Mouse (Mus musculus) stomach, embryonic 16.5 days (tissue): ENCODE measurements around the gene Nup133. TPM values are rescaled to one million over a fixed set of nuclear protein-coding genes. Genes with fewer than 3 reads are reported as not detected.
A peak's percentile ranks its signal among the peaks of the same experiment; 100 is the strongest.

ENCODE experiments used
- ATAC-seq: fragments of 200-750 bp; cut with Nextera tagmentation; 2 replicates; pipeline ENCODE4 v1.8.0; 2017; ENCODE audit warnings: moderate number of reproducible peaks, moderate TSS enrichment; ENCODE audit not compliant: insufficient read depth, low FRiP score
- H3K27ac ChIP-seq: fragments of 300-500 bp; sonication (generic); 2 replicates; pipeline ENCODE4 v1.5.1; 2014; ENCODE audit warnings: low read length
- H3K27me3 ChIP-seq: fragments of 300-500 bp; sonication (generic); 2 replicates; pipeline ENCODE4 v1.6.1; 2014; ENCODE audit warnings: low read length, control low read depth, mixed read lengths; ENCODE audit not compliant: control insufficient read depth, insufficient read depth
- H3K36me3 ChIP-seq: fragments of 300-500 bp; sonication (generic); 2 replicates; pipeline ENCODE4 v1.6.1; 2014; ENCODE audit warnings: low read length; ENCODE audit not compliant: control insufficient read depth, insufficient read depth
- H3K4me1 ChIP-seq: fragments of 300-500 bp; sonication (generic); 2 replicates; pipeline ENCODE4 v1.6.1; 2014; ENCODE audit warnings: low read length, control low read depth, mixed read lengths; ENCODE audit not compliant: control insufficient read depth, insufficient read depth
- H3K4me2 ChIP-seq: fragments of 300-500 bp; sonication (generic); 2 replicates; pipeline ENCODE4 v1.6.1; 2014; ENCODE audit warnings: low read depth, low read length, mixed read lengths
- H3K4me3 ChIP-seq: fragments of 300-500 bp; sonication (generic); replicated peaks from 2 replicates; pipeline ENCODE4 v1.5.1; 2014; ENCODE audit warnings: mild to moderate bottlenecking, low read length
- H3K9ac ChIP-seq: fragments of 300-500 bp; sonication (generic); 2 replicates; pipeline ENCODE4 v1.6.1; 2014; ENCODE audit warnings: low read length
- H3K9me3 ChIP-seq: fragments of 300-500 bp; sonication (generic); replicated peaks from 2 replicates; pipeline ENCODE4 v1.6.1; 2016; ENCODE audit warnings: low read length, control low read depth; ENCODE audit not compliant: control insufficient read depth
- WGBS: fragments of 180-500 bp; shearing (Covaris S2); extraction: QIAGEN DNeasy Blood & Tissue Kit; methylation state at CpG from one replicate; pipeline ENCODE4 v1.1.7; 2014; 5-methylcytosine and 5-hydroxymethylcytosine counted together
- polyA plus RNA-seq: library from polyadenylated mRNA; unstranded; fragments of >200 nt; fragmentation: Nextera tagmentation; extraction: Ambion mirVana; gene quantifications from 2 replicates; pipeline ENCODE4 v1.2.1, GENCODE M21; 2015

Gene Nup133
- polyA plus RNA-seq, 1 experiment from 2014 or later: 28.3 TPM

- WGBS: 91% methylated on average over 3 of the region's 3 CpGs
- Histone ChIP-seq H3K9ac (no peak overlapping the region), H3K27ac (no peak overlapping the region), H3K4me3 (no peak overlapping the region), H3K4me2 (no peak overlapping the region), H3K9me3 (no peaks in the 10 kb centered on the region), H3K27me3 (no peaks in the 10 kb centered on the region), H3K36me3 (peaks cover 30% of the 10 kb centered on the region), H3K4me1 (no peaks in the 10 kb centered on the region)
- no peak for ATAC-seq
Observed at GRCm38 (mm10) chr8:123925671-123926070, 23.4 kb downstream of the Nup133 start.

GRCm38 (mm10) chr8:123924719-123925118, 24.3 kb downstream of the Nup133 start:
- peaks cover 25% of the 10 kb centered on the region for H3K36me3 ChIP-seq
- H3K9me3 ChIP-seq: no peaks in the 10 kb centered on the region

GRCm38 (mm10) chr8:123914635-123915034, 34.4 kb downstream of the Nup133 start:
- Histone ChIP-seq H3K27ac (no peak overlapping the region), H3K9ac (no peak overlapping the region), H3K4me2 (no peak overlapping the region), H3K4me3 (no peak overlapping the region), H3K9me3 (no peaks in the 10 kb centered on the region), H3K36me3 (no peaks in the 10 kb centered on the region; the same call in none of the 2 replicates), H3K4me1 (no peaks in the 10 kb centered on the region), H3K27me3 (no peaks in the 10 kb centered on the region)
- ATAC-seq: no peak
- 92% methylated on average over 3 of the region's 3 CpGs for WGBS

More at GRCm38 (mm10) chr8:123924719-123925118, 24.3 kb downstream of the Nup133 start:
- ATAC-seq: peak; percentile 77
- H3K4me3 ChIP-seq: no peak overlapping the region
- H3K9ac ChIP-seq: no peak overlapping the region
- 7% methylated on average over 2 of the region's 2 CpGs for WGBS
- no peaks in the 10 kb centered on the region for H3K27me3 ChIP-seq
- H3K4me2 ChIP-seq: no peak overlapping the region
- no peaks in the 10 kb centered on the region for H3K4me1 ChIP-seq
- no peak overlapping the region for H3K27ac ChIP-seq

- no peaks in the 10 kb centered on the region for H3K27me3 ChIP-seq
- 93% methylated on average over 4 of the region's 4 CpGs for WGBS
- H3K4me2 ChIP-seq: no peak overlapping the region
- no peaks in the 10 kb centered on the region for H3K9me3 ChIP-seq
- H3K9ac ChIP-seq: no peak overlapping the region
- H3K4me3 ChIP-seq: no peak overlapping the region
- ATAC-seq: no peak
- no peak overlapping the region for H3K27ac ChIP-seq
- H3K36me3 ChIP-seq: no peaks in the 10 kb centered on the region; the same call in none of the 2 replicates
- no peaks in the 10 kb centered on the region for H3K4me1 ChIP-seq
Observed at GRCm38 (mm10) chr8:123912265-123912664, 36.8 kb downstream of the Nup133 start.

GRCm38 (mm10) chr8:123907604-123908003, 41.5 kb downstream of the Nup133 start:
- Histone ChIP-seq H3K4me3 (no peak overlapping the region), H3K27ac (no peak overlapping the region), H3K27me3 (no peaks in the 10 kb centered on the region), H3K4me1 (no peaks in the 10 kb centered on the region), H3K4me2 (no peak overlapping the region), H3K36me3 (peaks cover 11% of the 10 kb centered on the region), H3K9me3 (no peaks in the 10 kb centered on the region), H3K9ac (no peak overlapping the region)
- WGBS: 95% methylated on average over 6 of the region's 6 CpGs
- no peak for ATAC-seq

- Histone ChIP-seq H3K27ac (no peak overlapping the region), H3K36me3 (peaks cover 17% of the 10 kb centered on the region), H3K9me3 (no peaks in the 10 kb centered on the region), H3K4me3 (no peak overlapping the region), H3K4me2 (no peak overlapping the region), H3K9ac (no peak overlapping the region), H3K27me3 (no peaks in the 10 kb centered on the region), H3K4me1 (no peaks in the 10 kb centered on the region)
- ATAC-seq: no peak
- WGBS: 83% methylated on average over 7 of the region's 7 CpGs
Observed at GRCm38 (mm10) chr8:123902653-123903052, 46.4 kb downstream of the Nup133 start.

GRCm38 (mm10) chr8:123899366-123899765, 49.7 kb downstream of the Nup133 start:
- no peak for ATAC-seq
- peaks cover 12% of the 10 kb centered on the region; the same call in 1 of the 2 replicates for H3K27me3 ChIP-seq
- no peak overlapping the region for H3K27ac ChIP-seq
- WGBS: 83% methylated on average over 7 of the region's 7 CpGs
- no peak overlapping the region for H3K4me3 ChIP-seq
- no peaks in the 10 kb centered on the region for H3K9me3 ChIP-seq
- peaks cover 16% of the 10 kb centered on the region for H3K36me3 ChIP-seq
- no peak overlapping the region for H3K4me2 ChIP-seq
- no peak overlapping the region for H3K9ac ChIP-seq
- H3K4me1 ChIP-seq: no peaks in the 10 kb centered on the region

GRCm38 (mm10) chr8:123898576-123898975, 50.5 kb downstream of the Nup133 start:
- Histone ChIP-seq H3K9me3 (no peaks in the 10 kb centered on the region), H3K36me3 (peaks cover 10% of the 10 kb centered on the region), H3K4me2 (no peak overlapping the region), H3K9ac (no peak overlapping the region), H3K27me3 (peaks cover 20% of the 10 kb centered on the region), H3K27ac (no peak overlapping the region), H3K4me1 (no peaks in the 10 kb centered on the region), H3K4me3 (no peak overlapping the region)
- no peak for ATAC-seq
- WGBS: 86% methylated on average over 5 of the region's 5 CpGs

GRCm38 (mm10) chr8:123896774-123897173, 52.3 kb downstream of the Nup133 start:
- H3K4me1 ChIP-seq: no peaks in the 10 kb centered on the region
- peaks cover 38% of the 10 kb centered on the region for H3K27me3 ChIP-seq
- H3K27ac ChIP-seq: no peak overlapping the region
- ATAC-seq: no peak
- H3K9me3 ChIP-seq: no peaks in the 10 kb centered on the region
- no peak overlapping the region for H3K9ac ChIP-seq
- no peak overlapping the region for H3K4me2 ChIP-seq
- peaks cover 2% of the 10 kb centered on the region; the same call in 1 of the 2 replicates for H3K36me3 ChIP-seq
- H3K4me3 ChIP-seq: no peak overlapping the region
- 50% methylated on average over 10 of the region's 10 CpGs for WGBS
